8 mouse cellular contexts compared by ENCODE assay signal in genomic region chr16:94568335-94569228, GRCm38 (mm10). TPM values are rescaled to one million over a fixed set of nuclear protein-coding genes. Genes with fewer than 3 reads are reported as not detected.
A peak's percentile ranks its signal among the peaks of the same experiment; 100 is the strongest.
DNase-seq lines count a peak whose midpoint lies in the region; ATAC-seq and TF ChIP-seq lines count a peak whose summit lies in the region.

No protein-coding gene starts in this region.

- TF ChIP-seq CTCF in lung, adult 2 months (IDR thresholded peaks at IDR 0.05; ENCODE audit: insufficient read depth, low read length) = no peak

- under 1% methylated on average over 53 of the region's 53 CpGs for WGBS in lung, adult 2 months
- 4% methylated on average over 51 of the region's 53 CpGs for WGBS in embryonic facial prominence, embryonic 10.5 days
- 5% methylated on average over 28 of the region's 53 CpGs for WGBS in hindbrain, embryonic 11.5 days
- 2% methylated on average over 51 of the region's 53 CpGs for WGBS in liver, embryonic 13.5 days (ENCODE audit: insufficient replicate concordance)

- peak overlapping the region; percentile 68 for H3K9ac ChIP-seq in hindbrain, embryonic 11.5 days (ENCODE audit: low read depth, low read length)
- peak overlapping the region; percentile 89 for H3K9ac ChIP-seq in liver, embryonic 13.5 days

- peak; percentile 80 for DNase-seq in lung, adult 2 months
- DNase-seq in lung, postnatal 4 days = no peak
- DNase-seq in ZHBTc4 (ENCODE audit: low read depth, low spot score) = peak; percentile 87
- DNase-seq in embryonic facial prominence, embryonic 10.5 days (ENCODE audit: low spot score) = no peak
- no peak for DNase-seq in hindbrain, embryonic 11.5 days (ENCODE audit: low spot score)
- DNase-seq in liver, embryonic 13.5 days = no peak
- DNase-seq in natural killer cell, adult 2 months (ENCODE audit: low spot score in 2 of 2) = no peak

- peak overlapping the region; percentile 49 for H3K4me2 ChIP-seq in hindbrain, embryonic 11.5 days (replicated peaks; ENCODE audit: low read depth, low read length)
- H3K4me2 ChIP-seq in liver, embryonic 13.5 days = peak overlapping the region; percentile 78

- peak; percentile 57; the same call in 1 of the 2 replicates for TF ChIP-seq POLR2A in lung, adult 2 months (IDR thresholded peaks at IDR 0.05; ENCODE audit: borderline replicate concordance, extremely low read depth, low read depth, low read length)

- peak overlapping the region; percentile 69 for H3K4me3 ChIP-seq in lung, adult 2 months (replicated peaks; ENCODE audit: extremely low read depth, low read depth, low read length)
- peak overlapping the region; percentile 98 for H3K4me3 ChIP-seq in embryonic facial prominence, embryonic 10.5 days
- H3K4me3 ChIP-seq in hindbrain, embryonic 11.5 days (ENCODE audit: low read depth, low read length) = peak overlapping the region; percentile 57
- H3K4me3 ChIP-seq in liver, embryonic 13.5 days (replicated peaks) = peak overlapping the region; percentile 99

- H3K27me3 ChIP-seq in embryonic facial prominence, embryonic 10.5 days (replicated peaks; ENCODE audit: low read depth, poor library complexity, severe bottlenecking) = no peaks in the 10 kb centered on the region
- H3K27me3 ChIP-seq in hindbrain, embryonic 11.5 days (ENCODE audit: control insufficient read depth, insufficient read depth, low read length) = no peaks in the 10 kb centered on the region
- H3K27me3 ChIP-seq in liver, embryonic 13.5 days = no peaks in the 10 kb centered on the region

- peaks cover 6% of the 10 kb centered on the region for H3K4me1 ChIP-seq in lung, adult 2 months (ENCODE audit: control insufficient read depth, insufficient read depth, low read length)
- H3K4me1 ChIP-seq in embryonic facial prominence, embryonic 10.5 days = peaks cover 34% of the 10 kb centered on the region
- peaks cover 5% of the 10 kb centered on the region for H3K4me1 ChIP-seq in hindbrain, embryonic 11.5 days (replicated peaks; ENCODE audit: control insufficient read depth, insufficient read depth, low read length)
- H3K4me1 ChIP-seq in liver, embryonic 13.5 days (replicated peaks) = peaks cover 35% of the 10 kb centered on the region

- H3K27ac ChIP-seq in embryonic facial prominence, embryonic 10.5 days (replicated peaks) = peak overlapping the region; percentile 99
- peak overlapping the region; percentile 100 for H3K27ac ChIP-seq in hindbrain, embryonic 11.5 days (ENCODE audit: low read depth, low read length)
- H3K27ac ChIP-seq in liver, embryonic 13.5 days = peak overlapping the region; percentile 100

- H3K36me3 ChIP-seq in embryonic facial prominence, embryonic 10.5 days (replicated peaks) = no peaks in the 10 kb centered on the region
- H3K36me3 ChIP-seq in hindbrain, embryonic 11.5 days (ENCODE audit: control insufficient read depth, insufficient read depth, low read length) = no peaks in the 10 kb centered on the region
- no peaks in the 10 kb centered on the region for H3K36me3 ChIP-seq in liver, embryonic 13.5 days

- peak; percentile 83 for ATAC-seq in hindbrain, embryonic 11.5 days (ENCODE audit: low FRiP score)
- ATAC-seq in liver, embryonic 13.5 days (ENCODE audit: low read depth) = no peak
- ATAC-seq in neutrophil, adult 5-6 weeks (ENCODE audit: extremely low read depth, insufficient number of reproducible peaks, low FRiP score, poor library complexity, severe bottlenecking) = peak; percentile 1; the same call in 1 of the 2 replicates

- H3K9me3 ChIP-seq in embryonic facial prominence, embryonic 10.5 days = no peaks in the 10 kb centered on the region
- H3K9me3 ChIP-seq in hindbrain, embryonic 11.5 days (ENCODE audit: control insufficient read depth, low read length) = no peaks in the 10 kb centered on the region
- no peaks in the 10 kb centered on the region for H3K9me3 ChIP-seq in liver, embryonic 13.5 days (replicated peaks)

RNA-seq across cellular contexts. Expression of gene Dyrk1a, which starts 1.2 kb away (rescaled TPM):
- 26.1 and 32.4 TPM in 2 replicates for polyA plus RNA-seq in lung, adult 2 months (2012; rRNA removed)
- polyA plus RNA-seq in embryonic facial prominence, embryonic 10.5 days (2016; fragmentation: Nextera tagmentation; extraction: Ambion mirVana) = 9.5 and 10.0 TPM in 2 replicates
- polyA plus RNA-seq in hindbrain, embryonic 11.5 days (2014; fragmentation: Nextera tagmentation; extraction: Ambion mirVana) = 11.9 and 17.5 TPM in 2 replicates
- 5.2 and 5.3 TPM in 2 replicates for polyA plus RNA-seq in liver, embryonic 13.5 days (2015; fragmentation: Nextera tagmentation; extraction: Ambion mirVana)
- total RNA-seq in neutrophil, adult 5-6 weeks (2017) = 113 and 124 TPM in 2 replicates

RNA-seq across cellular contexts. Expression of gene Vps26c, which starts 42.0 kb away (rescaled TPM):
- polyA plus RNA-seq in lung, adult 2 months (2012; rRNA removed) = 25.8 and 40.7 TPM in 2 replicates
- polyA plus RNA-seq in embryonic facial prominence, embryonic 10.5 days (2016; fragmentation: Nextera tagmentation; extraction: Ambion mirVana) = 53.9 and 59.4 TPM in 2 replicates
- 66.8 and 74.2 TPM in 2 replicates for polyA plus RNA-seq in hindbrain, embryonic 11.5 days (2014; fragmentation: Nextera tagmentation; extraction: Ambion mirVana)
- polyA plus RNA-seq in liver, embryonic 13.5 days (2015; fragmentation: Nextera tagmentation; extraction: Ambion mirVana) = 22.2 and 24.2 TPM in 2 replicates
- 34.5 and 45.6 TPM in 2 replicates for total RNA-seq in neutrophil, adult 5-6 weeks (2017)

Comparison
In these comparisons a context has a peak if more than half of its experiments do, and no peak if none do; other contexts are left out.
1. DNase-seq: peak in lung, adult 2 months (single experiment) and ZHBTc4 (single experiment); none in lung, postnatal 4 days (0 of 2), embryonic facial prominence, embryonic 10.5 days (single experiment), hindbrain, embryonic 11.5 days (single experiment), liver, embryonic 13.5 days (single experiment) and natural killer cell, adult 2 months (0 of 2).
2. Peak in every context shown above with its lines, with median percentiles within 50 percentile points of each other: H3K4me3 ChIP-seq and H3K27ac ChIP-seq.